Mouse (Mus musculus) ES-Bruce4 (cell line): ENCODE data around the gene Zfyve21. TPM values are rescaled to one million over a fixed set of nuclear protein-coding genes. Genes with fewer than 3 reads are reported as not detected.

ENCODE experiments used
- H3K27ac ChIP-seq: 2 replicates; pipeline ENCODE4 v1.5.1; 2012; ENCODE audit warnings: low read length, inconsistent platforms; ENCODE audit not compliant: insufficient read depth
- H3K27me3 ChIP-seq: 2 replicates; pipeline ENCODE4 v1.6.1; 2012; ENCODE audit warnings: mild to moderate bottlenecking, low read length, inconsistent platforms; ENCODE audit not compliant: control insufficient read depth, poor library complexity, insufficient read depth, severe bottlenecking
- H3K36me3 ChIP-seq: 2 replicates; pipeline ENCODE4 v1.6.1; 2012; ENCODE audit warnings: inconsistent platforms, mild to moderate bottlenecking, low read length, moderate library complexity; ENCODE audit not compliant: control insufficient read depth, poor library complexity, insufficient read depth, severe bottlenecking
- H3K4me1 ChIP-seq: one replicate; pipeline ENCODE4 v1.8.1; 2011; ENCODE audit warnings: low read length; ENCODE audit not compliant: control insufficient read depth, insufficient read depth
- H3K4me3 ChIP-seq: 2 replicates; pipeline ENCODE4 v1.5.1; 2011; ENCODE audit warnings: low read depth, mild to moderate bottlenecking, low read length
- H3K9ac ChIP-seq: 2 replicates; pipeline ENCODE4 v1.6.1; 2012; ENCODE audit warnings: low read depth, mild to moderate bottlenecking, inconsistent platforms; ENCODE audit not compliant: poor library complexity, severe bottlenecking
- H3K9me3 ChIP-seq: replicated peaks from 2 replicates; pipeline ENCODE4 v1.6.1; 2012; ENCODE audit warnings: mild to moderate bottlenecking, low read length, inconsistent platforms; ENCODE audit not compliant: control insufficient read depth, poor library complexity, insufficient read depth, severe bottlenecking
- CTCF ChIP-seq: IDR thresholded peaks from one replicate; pipeline ENCODE4 v1.8.1; 2011; ENCODE audit warnings: low read depth, low read length
- EP300 ChIP-seq: IDR thresholded peaks from 2 replicates; pipeline ENCODE4 v1.6.1; 2011; ENCODE audit warnings: low read depth, low read length; ENCODE audit not compliant: insufficient read depth
- POLR2A ChIP-seq: IDR thresholded peaks from one replicate; pipeline ENCODE4 v1.8.1; 2011; ENCODE audit warnings: low read length; ENCODE audit not compliant: insufficient read depth
- polyA plus RNA-seq: library from polyadenylated mRNA; stranded (reverse); fragments of >200 nt; gene quantifications from 2 replicates; pipeline ENCODE4 v1.2.4, GENCODE M21; 2011; ENCODE audit warnings: low read depth; ENCODE audit not compliant: missing spikeins, insufficient read depth, insufficient read length

The Zfyve21 gene
- polyA plus RNA-seq, 1 experiment: 36.0 TPM

GRCm38 (mm10) chr12:111827556-111827955, 13.6 kb downstream of the Zfyve21 start:
- H3K27ac ChIP-seq: no peak overlapping the region
- peaks cover 14% of the 10 kb centered on the region; the same call in 1 of the 2 replicates for H3K36me3 ChIP-seq
- no peaks in the 10 kb centered on the region for H3K9me3 ChIP-seq
- no peaks in the 10 kb centered on the region for H3K4me1 ChIP-seq
- H3K27me3 ChIP-seq: no peaks in the 10 kb centered on the region
- TF ChIP-seq CTCF (no peak), EP300 (no peak), POLR2A (no peak)
- H3K4me3 ChIP-seq: no peak overlapping the region
- H3K9ac ChIP-seq: no peak overlapping the region

- no peak overlapping the region for H3K4me3 ChIP-seq
- no peak overlapping the region for H3K27ac ChIP-seq
- H3K4me1 ChIP-seq: no peaks in the 10 kb centered on the region
- no peak overlapping the region for H3K9ac ChIP-seq
- no peak for TF ChIP-seq EP300
- H3K9me3 ChIP-seq: no peaks in the 10 kb centered on the region
- H3K36me3 ChIP-seq: peaks cover 14% of the 10 kb centered on the region; the same call in 1 of the 2 replicates
- H3K27me3 ChIP-seq: no peaks in the 10 kb centered on the region
Observed at GRCm38 (mm10) chr12:111829447-111829846, 15.5 kb downstream of the Zfyve21 start.

- H3K4me1 ChIP-seq: no peaks in the 10 kb centered on the region
- TF ChIP-seq CTCF: no peak
- TF ChIP-seq POLR2A: no peak
- no peak for TF ChIP-seq EP300
- H3K36me3 ChIP-seq: 0 out of 2 replicates have a peak, but pooled peaks cover 14% of the 10 kb centered on the region
Observed at GRCm38 (mm10) chr12:111829954-111830353, 16.0 kb downstream of the Zfyve21 start.

GRCm38 (mm10) chr12:111830375-111830774, 16.4 kb downstream of the Zfyve21 start:
- Histone ChIP-seq H3K4me1 (no peaks in the 10 kb centered on the region), H3K9me3 (no peaks in the 10 kb centered on the region), H3K36me3 (0 out of 2 replicates have a peak, but pooled peaks cover 11% of the 10 kb centered on the region), H3K9ac (no peak overlapping the region), H3K27ac (no peak overlapping the region), H3K4me3 (no peak overlapping the region), H3K27me3 (no peaks in the 10 kb centered on the region)
- TF ChIP-seq CTCF (no peak), POLR2A (no peak), EP300 (no peak)

More at GRCm38 (mm10) chr12:111829954-111830353, 16.0 kb downstream of the Zfyve21 start:
- Histone ChIP-seq H3K9ac (no peak overlapping the region), H3K9me3 (no peaks in the 10 kb centered on the region), H3K4me3 (no peak overlapping the region), H3K27ac (no peak overlapping the region), H3K27me3 (no peaks in the 10 kb centered on the region)

- H3K4me1 ChIP-seq: no peaks in the 10 kb centered on the region
- H3K9me3 ChIP-seq: no peaks in the 10 kb centered on the region
- H3K9ac ChIP-seq: no peak overlapping the region
- no peak for TF ChIP-seq EP300
- no peak for TF ChIP-seq POLR2A
- no peak for TF ChIP-seq CTCF
- H3K36me3 ChIP-seq: 0 out of 2 replicates have a peak, but pooled peaks cover 6% of the 10 kb centered on the region
- H3K27me3 ChIP-seq: no peaks in the 10 kb centered on the region
- H3K27ac ChIP-seq: no peak overlapping the region
- H3K4me3 ChIP-seq: no peak overlapping the region
Observed at GRCm38 (mm10) chr12:111832643-111833042, 18.7 kb downstream of the Zfyve21 start.

GRCm38 (mm10) chr12:111833457-111833856, 19.5 kb downstream of the Zfyve21 start:
- 0 out of 2 replicates have a peak, but pooled peaks cover 2% of the 10 kb centered on the region for H3K36me3 ChIP-seq
- TF ChIP-seq CTCF (no peak), EP300 (no peak), POLR2A (no peak)
- no peaks in the 10 kb centered on the region for H3K9me3 ChIP-seq
- no peak overlapping the region for H3K9ac ChIP-seq
- H3K27ac ChIP-seq: no peak overlapping the region
- no peaks in the 10 kb centered on the region for H3K27me3 ChIP-seq
- H3K4me3 ChIP-seq: no peak overlapping the region
- H3K4me1 ChIP-seq: no peaks in the 10 kb centered on the region
